Mouse (Mus musculus) kidney, embryonic 16.5 days (tissue): ENCODE data around the gene Serpinf2. TPM values are rescaled to one million over a fixed set of nuclear protein-coding genes. Genes with fewer than 3 reads are reported as not detected.
"Not testable (repeated sequence)": the region's sequence is repeated elsewhere in the genome, so short reads cannot be mapped to it uniquely, and the experiment has no call there.

Source experiments
- ATAC-seq: fragments of 200-750 bp; cut with Nextera tagmentation; 2 replicates; pipeline ENCODE4 v1.8.0; 2017; ENCODE audit warnings: moderate TSS enrichment; ENCODE audit not compliant: low FRiP score, low TSS enrichment
- H3K27ac ChIP-seq: fragments of 300-500 bp; sonication (generic); 2 replicates; pipeline ENCODE4 v1.5.1; 2014; ENCODE audit warnings: low read length
- H3K27me3 ChIP-seq: fragments of 300-500 bp; sonication (generic); 2 replicates; pipeline ENCODE4 v1.6.1; 2014; ENCODE audit warnings: low read length, control low read depth, mixed read lengths; ENCODE audit not compliant: insufficient read depth
- H3K36me3 ChIP-seq: fragments of 300-500 bp; sonication (generic); 2 replicates; pipeline ENCODE4 v1.6.1; 2014; ENCODE audit warnings: low read length, control low read depth, mixed read lengths; ENCODE audit not compliant: insufficient read depth
- H3K4me1 ChIP-seq: fragments of 300-500 bp; sonication (generic); 2 replicates; pipeline ENCODE4 v1.6.1; 2014; ENCODE audit warnings: low read length, control low read depth, mixed read lengths; ENCODE audit not compliant: insufficient read depth
- H3K4me2 ChIP-seq: fragments of 300-500 bp; sonication (generic); replicated peaks from 2 replicates; pipeline ENCODE4 v1.6.1; 2014; ENCODE audit warnings: low read depth, low read length
- H3K4me3 ChIP-seq: fragments of 300-500 bp; sonication (generic); 2 replicates; pipeline ENCODE4 v1.5.1; 2014; ENCODE audit warnings: mild to moderate bottlenecking, low read length
- H3K9ac ChIP-seq: fragments of 300-500 bp; sonication (generic); replicated peaks from 2 replicates; pipeline ENCODE4 v1.6.1; 2014; ENCODE audit warnings: low read length
- H3K9me3 ChIP-seq: fragments of 300-500 bp; sonication (generic); 2 replicates; pipeline ENCODE4 v1.6.1; 2016; ENCODE audit warnings: low read length, control low read depth
- WGBS: fragments of 180-500 bp; shearing (Covaris S2); extraction: QIAGEN DNeasy Blood & Tissue Kit; methylation state at CpG from one replicate; pipeline ENCODE4 v1.1.7; 2014; 5-methylcytosine and 5-hydroxymethylcytosine counted together
- polyA plus RNA-seq: library from polyadenylated mRNA; unstranded; fragments of >200 nt; fragmentation: Nextera tagmentation; extraction: Ambion mirVana; gene quantifications from 2 replicates; pipeline ENCODE4 v1.2.1, GENCODE M21; 2015

Serpinf2 gene
- polyA plus RNA-seq, 1 experiment from 2014 or later, result 60.2 TPM

GRCm38 (mm10) chr11:75460103-75460843 is 20.9 kb upstream of the Serpinf2 start:
- Histone ChIP-seq H3K4me1 (peaks cover 35% of the 10 kb centered on the region), H3K9ac (peak overlapping the region; percentile 74), H3K27ac (peak overlapping the region; percentile 99), H3K9me3 (no peaks in the 10 kb centered on the region), H3K27me3 (no peaks in the 10 kb centered on the region), H3K4me2 (peak overlapping the region; percentile 81), H3K36me3 (peaks cover 3% of the 10 kb centered on the region; the same call in 1 of the 2 replicates), H3K4me3 (peak overlapping the region; percentile 50)
- 2% methylated on average over 19 of the region's 19 CpGs for WGBS
- ATAC-seq, result peak; percentile 59

DNA sequence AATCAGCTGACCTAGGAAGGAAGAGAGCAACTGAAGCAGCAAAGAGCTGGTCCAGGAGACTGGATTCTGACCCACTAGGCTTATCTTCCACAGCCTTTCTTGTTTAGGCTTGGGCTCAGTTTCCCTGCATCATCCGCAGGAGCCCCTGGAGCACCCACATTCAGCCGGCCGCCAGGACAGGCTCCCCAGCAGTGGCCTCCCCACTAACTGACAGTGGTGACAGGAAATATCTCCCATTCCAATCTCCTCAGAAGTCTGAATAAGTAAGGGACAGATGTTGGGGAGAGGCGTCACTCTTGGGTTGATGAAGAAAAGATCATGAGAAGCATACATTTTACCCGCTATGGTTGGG is 20.3 kb upstream of the Serpinf2 start:
- H3K36me3 ChIP-seq, result no peaks in the 10 kb centered on the region
- no peaks in the 10 kb centered on the region for H3K9me3 ChIP-seq
- no peaks in the 10 kb centered on the region for H3K27me3 ChIP-seq
- 28% methylated on average over 5 of the region's 5 CpGs for WGBS
- peaks cover 40% of the 10 kb centered on the region for H3K4me1 ChIP-seq
- H3K9ac ChIP-seq, result peak overlapping the region; percentile 54
- H3K4me3 ChIP-seq, result peak overlapping the region; percentile 50
- ATAC-seq, result no peak
- peak overlapping the region; percentile 81 for H3K4me2 ChIP-seq
- H3K27ac ChIP-seq, result peak overlapping the region; percentile 99

- WGBS, result 71% methylated on average over 5 of the region's 5 CpGs
- no peak for ATAC-seq
- Histone ChIP-seq H3K36me3 (no peaks in the 10 kb centered on the region), H3K27ac (peak overlapping the region; percentile 99), H3K4me1 (peaks cover 41% of the 10 kb centered on the region), H3K4me2 (peak overlapping the region; percentile 81; the same call in 1 of the 2 replicates), H3K9me3 (no peaks in the 10 kb centered on the region), H3K9ac (peak overlapping the region; percentile 54), H3K27me3 (no peaks in the 10 kb centered on the region), H3K4me3 (0 out of 2 replicates have a peak overlapping the region, but pooled peaks have one; percentile 50)
Observed at GRCm38 (mm10) chr11:75459141-75459711, 19.8 kb upstream of the Serpinf2 start.

GRCm38 (mm10) chr11:75458628-75459041 is 19.2 kb upstream of the Serpinf2 start:
- H3K4me1 ChIP-seq, result peaks cover 44% of the 10 kb centered on the region
- H3K27ac ChIP-seq, result no peak overlapping the region
- no peaks in the 10 kb centered on the region for H3K36me3 ChIP-seq
- H3K9me3 ChIP-seq, result no peaks in the 10 kb centered on the region
- no peak overlapping the region for H3K4me3 ChIP-seq
- 85% methylated on average over 8 of the region's 8 CpGs for WGBS
- no peak for ATAC-seq
- H3K27me3 ChIP-seq, result no peaks in the 10 kb centered on the region
- no peak overlapping the region for H3K4me2 ChIP-seq
- no peak overlapping the region for H3K9ac ChIP-seq

- Histone ChIP-seq H3K4me3 (no peak overlapping the region), H3K4me2 (no peak overlapping the region), H3K9ac (no peak overlapping the region), H3K27me3 (no peaks in the 10 kb centered on the region), H3K36me3 (no peaks in the 10 kb centered on the region), H3K27ac (no peak overlapping the region), H3K4me1 (peaks cover 40% of the 10 kb centered on the region), H3K9me3 (no peaks in the 10 kb centered on the region)
- no peak for ATAC-seq
- 24% methylated on average over 3 of the region's 3 CpGs for WGBS
Observed at GRCm38 (mm10) chr11:75458169-75458568, 18.8 kb upstream of the Serpinf2 start.

GRCm38 (mm10) chr11:75456440-75456871 is 17.1 kb upstream of the Serpinf2 start:
- ATAC-seq, result no peak
- H3K4me2 ChIP-seq, result no peak overlapping the region
- peaks cover 27% of the 10 kb centered on the region for H3K4me1 ChIP-seq
- no peaks in the 10 kb centered on the region for H3K36me3 ChIP-seq
- H3K27me3 ChIP-seq, result no peaks in the 10 kb centered on the region
- no peaks in the 10 kb centered on the region for H3K9me3 ChIP-seq
- WGBS, result 83% methylated on average over 7 of the region's 7 CpGs
- H3K4me3 ChIP-seq, result no peak overlapping the region
- no peak overlapping the region for H3K27ac ChIP-seq
- no peak overlapping the region for H3K9ac ChIP-seq

- H3K27ac ChIP-seq, H3K9ac ChIP-seq, H3K27me3 ChIP-seq, H3K36me3 ChIP-seq, ATAC-seq, H3K4me3 ChIP-seq, H3K9me3 ChIP-seq, H3K4me2 ChIP-seq: not testable (repeated sequence)
- peaks cover 27% of the 10 kb centered on the region for H3K4me1 ChIP-seq
- 95% methylated on average over 2 of the region's 2 CpGs for WGBS
Observed at GRCm38 (mm10) chr11:75455971-75456370, 16.6 kb upstream of the Serpinf2 start.

- Histone ChIP-seq H3K27ac (peak overlapping the region; percentile 52), H3K4me1 (peaks cover 26% of the 10 kb centered on the region), H3K27me3 (no peaks in the 10 kb centered on the region), H3K9me3 (no peaks in the 10 kb centered on the region), H3K9ac (peak overlapping the region; percentile 70), H3K4me3 (peak overlapping the region; percentile 73), H3K4me2 (peak overlapping the region; percentile 92), H3K36me3 (no peaks in the 10 kb centered on the region)
- no peak for ATAC-seq
- WGBS, result 75% methylated on average over 10 of the region's 10 CpGs
Observed at GRCm38 (mm10) chr11:75455041-75455736, 15.8 kb upstream of the Serpinf2 start.

DNA sequence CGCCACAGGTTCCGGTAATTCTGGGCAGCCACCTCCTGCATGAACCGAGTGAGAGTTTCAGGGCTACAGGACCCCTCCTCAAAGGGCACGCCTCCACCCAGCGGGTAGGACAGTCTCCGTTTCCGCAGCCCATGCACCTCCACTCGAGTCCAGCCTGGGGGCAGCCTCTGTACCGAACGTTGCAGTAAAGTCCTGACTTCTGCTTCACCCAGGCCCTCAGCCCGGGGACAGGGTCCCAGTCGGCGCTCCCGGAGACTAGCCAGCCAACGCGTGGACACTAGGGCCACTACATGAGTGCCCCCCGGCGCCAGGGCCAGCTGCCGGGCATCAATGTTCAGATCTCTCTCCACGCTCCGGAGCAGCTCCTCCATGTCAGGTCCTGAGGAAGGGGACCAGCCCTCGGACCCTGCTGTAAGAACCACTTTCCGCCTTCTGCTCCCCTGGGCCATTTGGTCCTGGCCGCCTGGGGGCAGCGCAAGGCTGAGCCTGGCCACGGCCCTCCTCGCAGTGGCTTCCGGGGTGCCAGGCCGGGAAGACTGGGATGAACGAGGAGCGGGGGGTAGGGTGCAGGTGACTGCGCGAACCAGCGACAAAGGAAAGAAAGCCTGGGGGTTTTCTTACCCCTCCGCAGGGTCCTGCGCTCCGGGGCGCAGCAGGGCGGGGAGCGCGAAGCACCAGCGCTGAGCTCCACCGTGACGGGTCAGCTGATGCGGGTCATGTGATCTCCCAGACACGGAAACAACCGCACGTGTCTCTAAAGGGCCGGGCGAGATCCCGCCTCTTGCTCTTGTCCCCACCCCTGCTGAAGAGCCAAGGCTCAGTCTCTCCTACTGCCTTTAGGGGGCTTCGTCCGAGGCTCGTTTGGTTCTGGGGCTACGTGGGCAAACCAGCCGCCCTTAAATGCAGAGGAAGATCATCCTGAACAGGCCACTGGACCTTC is 14.9 kb upstream of the Serpinf2 start, which contains the start of gene Wdr81:
Gene Wdr81 (minus strand): TSS at position 727 of the 940 bp plus-strand sequence.
- Histone ChIP-seq H3K9me3 (no peaks in the 10 kb centered on the region), H3K36me3 (peaks cover under 1% of the 10 kb centered on the region; the same call in 1 of the 2 replicates), H3K27me3 (no peaks in the 10 kb centered on the region), H3K4me1 (peaks cover 17% of the 10 kb centered on the region), H3K9ac (peak within 1 kb of the TSS; percentile 76), H3K4me2 (peak within 1 kb of the TSS; percentile 92), H3K4me3 (peak within 1 kb of the TSS; percentile 73), H3K27ac (peak within 1 kb of the TSS; percentile 52)
- 1% methylated on average over 56 of the region's 56 CpGs for WGBS
- peak; percentile 94 for ATAC-seq
